Mouse (Mus musculus): Measurements from ENCODE around the gene Scgb3a1.

Gene Scgb3a1

DNA sequence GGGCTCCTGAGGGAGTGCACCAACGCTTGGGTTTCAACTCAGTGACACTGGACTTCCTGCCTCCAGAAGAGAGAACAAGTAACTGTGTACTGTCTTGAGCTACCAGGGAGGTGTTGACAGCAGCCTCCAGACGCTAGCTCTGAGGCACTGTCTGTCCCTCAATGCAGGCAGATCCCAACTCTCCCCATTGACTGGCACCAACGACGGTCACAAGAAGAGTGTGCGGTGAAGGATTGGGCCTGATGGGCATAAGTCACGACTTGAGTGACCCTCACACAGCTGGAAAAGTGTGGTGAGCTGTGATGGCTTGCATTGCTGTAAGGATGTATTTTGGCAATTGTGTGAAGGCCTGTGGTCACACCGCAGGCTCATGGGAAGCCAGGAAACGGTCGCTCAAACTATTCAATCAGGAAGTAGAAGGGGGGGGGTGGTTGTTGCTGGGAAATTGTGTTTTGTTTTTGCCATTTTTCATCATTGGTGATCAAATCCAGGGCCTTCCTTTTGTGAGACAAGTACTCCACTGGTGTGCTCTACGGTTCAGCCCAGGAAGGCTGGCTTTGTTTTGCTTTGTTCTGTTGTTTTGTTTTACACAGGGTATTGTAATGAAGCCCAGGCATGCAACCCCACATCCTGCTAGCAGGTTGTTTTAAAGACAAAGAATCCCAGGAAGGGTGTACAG is 4.5 kb upstream of the Scgb3a1 start:
- no peak for DNase-seq (ENCODE audit: low spot score in 2 of 2)

DNA sequence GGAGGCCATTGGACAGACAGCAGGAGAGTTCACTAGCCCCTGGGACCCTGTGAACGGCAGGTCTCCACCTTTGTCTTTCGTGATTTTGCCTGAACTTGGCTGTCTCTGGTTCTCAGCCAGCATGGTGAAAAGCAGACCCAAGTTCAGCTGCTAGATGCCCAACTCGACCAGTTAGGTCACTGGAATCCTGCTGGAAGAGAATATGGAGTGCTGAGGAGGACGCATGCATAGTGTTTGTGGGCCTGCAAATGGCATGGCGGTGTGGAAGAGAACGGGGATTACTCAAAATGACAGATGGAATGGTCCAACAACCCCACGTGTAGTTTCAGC is 4.0 kb upstream of the Scgb3a1 start:
- no peak for DNase-seq (ENCODE audit: low spot score in 2 of 2)

DNA sequence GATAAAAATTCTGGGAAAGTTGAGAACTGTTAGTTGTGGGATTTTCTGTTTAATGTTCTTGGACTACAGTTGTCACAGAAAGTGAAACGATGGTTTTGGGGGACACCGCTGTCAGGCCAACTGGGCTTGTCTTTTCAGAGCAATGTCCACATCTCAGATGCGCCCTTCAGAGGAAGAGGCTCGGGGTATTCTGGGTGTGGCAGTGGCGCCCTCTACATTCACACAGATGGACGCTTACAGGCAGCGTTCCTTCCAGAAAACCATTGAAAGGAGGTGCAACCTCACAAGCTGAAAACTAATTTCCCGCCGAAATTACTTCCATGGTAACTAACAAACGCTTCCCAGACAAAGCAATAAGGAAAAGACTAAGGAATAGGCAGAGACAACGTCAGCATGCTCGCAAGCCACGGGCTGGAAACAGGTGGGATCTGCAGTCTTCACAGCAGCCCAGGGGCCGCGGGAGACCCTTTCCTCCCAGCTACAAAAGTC is 1.1 kb upstream of the Scgb3a1 start:
- DNase-seq (ENCODE audit: low spot score in 2 of 2), result no peak

DNA sequence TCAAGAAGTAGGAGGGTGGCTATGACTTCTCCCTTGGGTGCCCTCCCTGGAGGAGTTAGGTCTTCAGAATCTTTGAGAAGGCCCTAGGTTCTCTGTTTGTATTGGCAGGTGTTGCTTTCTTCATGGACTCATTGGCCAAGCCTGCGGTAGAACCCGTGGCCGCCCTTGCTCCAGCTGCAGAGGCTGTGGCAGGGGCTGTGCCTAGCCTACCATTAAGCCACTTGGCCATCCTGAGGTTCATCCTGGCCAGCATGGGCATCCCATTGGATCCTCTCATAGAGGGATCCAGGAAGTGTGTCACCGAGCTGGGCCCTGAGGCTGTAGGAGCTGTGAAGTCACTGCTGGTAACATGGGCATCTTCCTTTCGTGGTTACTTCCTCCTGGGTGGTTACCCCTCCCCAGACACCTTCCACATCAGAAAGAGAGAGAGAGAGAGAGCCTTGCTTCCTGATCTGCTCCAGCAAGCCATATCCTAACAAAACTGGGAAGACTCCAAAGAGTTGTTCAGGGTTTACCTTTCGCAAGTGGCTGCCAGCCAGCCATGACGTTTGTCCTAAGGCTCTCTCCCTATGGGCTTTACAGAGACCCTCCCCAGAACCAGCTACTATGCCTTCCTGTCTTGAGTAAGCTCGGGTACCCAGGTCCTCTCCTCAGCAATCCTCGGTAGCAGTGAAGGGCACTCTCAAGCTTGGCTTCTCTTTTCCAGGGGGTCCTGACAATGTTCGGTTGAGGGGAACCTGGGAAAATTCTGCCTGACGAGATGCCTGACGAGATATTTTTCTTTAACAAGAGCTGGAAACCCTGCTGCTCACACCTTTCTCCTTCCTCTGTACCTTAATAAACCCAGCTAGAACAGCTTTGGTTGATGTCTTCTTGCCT is 1.1 kb downstream of the Scgb3a1 start:
- no peak for DNase-seq (ENCODE audit: low spot score in 2 of 2)

DNA sequence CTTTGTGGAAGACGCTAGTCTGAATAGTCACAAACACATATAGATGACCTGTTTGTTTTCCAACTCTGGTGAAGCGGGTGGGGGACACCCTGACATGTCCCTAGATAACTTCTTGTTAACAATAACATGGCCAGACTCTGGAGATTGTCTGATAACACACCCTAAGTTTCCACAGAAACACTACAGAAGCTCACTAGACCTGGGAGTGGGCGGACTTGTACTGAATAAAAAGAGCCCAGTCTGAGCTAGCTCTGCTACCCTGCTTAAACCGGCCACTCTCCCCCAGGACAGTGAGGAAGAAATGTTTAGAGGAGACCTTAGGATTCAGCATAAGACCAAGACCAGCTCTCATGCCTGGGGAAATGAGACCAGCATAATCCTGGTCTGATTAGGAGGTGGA is 2.1 kb downstream of the Scgb3a1 start:
- DNase-seq (ENCODE audit: low spot score in 2 of 2), result no peak

DNA sequence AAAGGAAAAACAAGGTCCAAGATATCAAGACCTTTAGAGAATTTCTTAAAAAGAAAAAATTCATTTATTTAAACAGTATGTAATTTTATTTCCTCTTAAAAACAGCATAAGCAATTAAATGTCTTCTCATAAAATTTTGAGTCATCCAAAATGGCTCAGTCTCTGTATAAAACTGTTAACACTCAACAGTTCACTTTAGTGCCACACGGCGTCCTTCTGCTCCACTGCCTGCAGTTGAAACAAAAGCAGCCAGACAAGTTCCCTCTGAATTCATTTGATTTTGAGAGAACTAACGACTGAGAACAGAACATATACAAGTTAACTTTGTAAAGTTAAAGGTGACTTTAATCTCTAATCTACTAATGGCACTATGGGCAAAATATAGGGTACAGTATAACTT is 10.0 kb downstream of the Scgb3a1 start:
- no peak for DNase-seq (ENCODE audit: low spot score in 2 of 2)

DNA sequence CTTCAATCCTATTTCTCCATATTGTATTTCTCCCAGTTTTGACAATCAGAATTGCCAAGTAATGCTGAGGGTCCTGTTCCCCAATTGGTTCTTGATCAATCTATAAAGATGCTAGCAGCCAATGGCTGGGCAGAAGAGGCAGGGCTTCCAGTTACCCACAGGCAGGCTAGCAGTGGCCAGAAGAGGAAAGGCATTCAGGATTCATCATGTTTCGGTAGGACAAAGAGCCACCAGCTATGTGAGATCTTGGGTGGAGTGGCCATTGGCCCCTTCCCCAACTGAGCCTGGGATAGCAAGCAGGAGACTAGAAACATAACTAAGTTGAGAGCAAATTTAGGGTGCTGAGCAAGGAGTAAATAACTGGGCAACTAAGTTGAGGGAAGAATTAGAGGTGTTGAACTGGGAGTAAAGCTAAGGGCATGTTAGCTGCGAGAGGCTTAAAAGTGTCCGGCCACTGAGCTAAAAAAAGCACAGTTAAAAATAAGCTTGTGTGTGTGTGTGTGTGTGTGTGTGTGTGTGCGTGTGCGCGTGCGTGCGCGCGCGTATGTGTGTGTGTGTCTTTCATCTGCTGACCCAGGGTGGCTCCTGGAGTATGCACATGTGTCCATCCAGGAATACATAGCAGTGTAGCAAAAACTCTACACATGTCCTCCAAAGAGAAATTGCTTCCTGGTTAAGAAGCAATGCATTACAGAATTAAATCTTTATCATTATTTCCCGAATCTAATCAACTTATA is 21.0 kb downstream of the Scgb3a1 start:
- DNase-seq (ENCODE audit: low spot score in 2 of 2), result no peak

DNA sequence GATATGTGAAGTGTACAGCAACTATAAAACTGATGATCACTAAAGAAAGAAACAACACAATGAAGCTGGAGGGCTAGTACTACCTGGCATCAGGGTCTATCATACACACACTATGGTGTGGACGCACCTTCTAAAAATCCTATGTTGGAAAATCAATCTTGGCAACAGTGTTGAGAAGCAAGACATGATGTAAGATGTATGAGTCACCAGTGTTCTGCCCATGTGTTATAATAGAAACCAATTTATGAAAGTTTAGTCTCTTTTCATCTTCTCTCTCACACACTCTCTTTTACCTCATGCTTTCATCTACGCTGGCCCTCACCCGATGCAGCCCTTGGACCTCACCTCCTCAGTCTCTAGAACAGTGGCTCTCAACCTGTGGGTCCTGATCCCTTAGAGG is 31.6 kb downstream of the Scgb3a1 start:
- no peak for DNase-seq (ENCODE audit: low spot score in 2 of 2)

DNA sequence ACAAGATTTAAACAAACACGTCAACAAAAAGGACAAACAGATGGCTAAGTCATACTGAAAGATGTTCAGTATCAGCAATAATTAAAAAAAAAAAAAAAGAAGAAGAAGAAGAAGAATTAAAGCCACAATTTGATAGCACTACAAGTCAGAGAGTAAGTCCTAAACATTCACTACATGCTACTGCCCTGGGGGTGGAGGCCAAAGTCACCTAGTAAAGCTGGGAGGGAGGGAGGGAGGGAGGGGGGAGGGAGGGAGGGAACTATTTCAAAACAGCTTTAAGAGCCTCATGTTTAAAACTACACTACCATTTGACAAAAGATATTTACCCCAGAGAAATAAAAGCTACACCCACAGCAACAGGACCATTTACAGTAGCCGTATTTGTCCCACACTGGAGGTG is 32.3 kb downstream of the Scgb3a1 start:
- DNase-seq (ENCODE audit: low spot score in 2 of 2), result no peak

DNA sequence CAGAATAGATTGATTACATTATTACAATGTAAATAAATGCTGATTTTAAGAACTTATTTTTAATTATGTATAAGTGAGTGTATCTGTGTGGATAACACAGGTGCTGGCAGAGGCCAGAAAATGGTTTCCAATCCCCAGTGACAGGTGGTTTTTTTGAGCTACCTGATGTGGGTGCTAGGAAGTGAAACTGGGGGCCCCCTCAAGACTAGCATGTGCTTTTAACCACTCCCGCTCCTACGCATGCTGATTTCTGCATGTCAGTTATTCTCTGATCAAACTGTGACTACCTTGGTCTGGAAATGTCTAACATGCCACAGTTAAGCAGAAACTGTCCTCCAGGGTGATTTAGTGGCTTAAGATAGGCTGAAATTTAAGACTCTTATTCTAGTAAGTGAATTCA is 33.1 kb downstream of the Scgb3a1 start:
- DNase-seq (ENCODE audit: low spot score in 2 of 2), result no peak

DNA sequence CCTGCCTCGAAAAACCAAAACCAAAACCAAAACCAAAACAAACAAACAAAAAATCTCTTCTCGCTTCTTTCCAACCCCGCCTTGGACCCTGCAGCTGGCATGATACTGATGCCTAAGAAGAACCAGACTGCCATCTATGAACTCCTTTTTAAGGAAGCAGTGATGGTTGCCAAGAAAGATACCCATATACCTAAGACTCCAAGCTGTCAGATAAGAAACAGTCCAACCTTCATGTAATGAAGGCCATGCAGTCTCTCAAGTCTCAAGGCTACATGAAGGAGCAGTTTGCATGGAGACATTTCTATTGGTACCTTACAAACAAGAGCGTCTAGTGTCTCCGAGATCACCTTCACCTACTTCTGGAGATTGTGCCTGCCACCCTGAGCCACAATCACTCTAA is 34.4 kb downstream of the Scgb3a1 start:
- DNase-seq (ENCODE audit: low spot score in 2 of 2), result no peak

DNA sequence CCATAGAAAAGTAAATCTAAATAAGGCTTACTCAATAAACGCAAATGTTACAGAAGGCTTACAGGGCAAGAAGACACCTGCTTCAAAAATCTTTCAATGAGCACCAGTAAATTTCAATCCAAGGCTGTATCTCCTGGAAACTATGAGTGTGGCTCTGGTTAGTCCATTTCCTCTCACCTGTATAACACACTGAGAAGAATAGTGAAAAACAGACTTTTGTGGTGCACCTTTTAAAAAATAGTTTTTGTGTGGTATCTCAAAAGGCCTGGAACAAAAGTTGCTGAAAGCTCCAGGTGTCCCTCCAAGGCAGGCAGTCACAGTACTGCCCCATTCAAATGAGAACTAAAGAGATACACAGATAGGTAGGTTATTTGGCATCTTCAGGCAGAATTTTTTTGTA is 35.7 kb downstream of the Scgb3a1 start:
- DNase-seq (ENCODE audit: low spot score in 2 of 2), result no peak

DNA sequence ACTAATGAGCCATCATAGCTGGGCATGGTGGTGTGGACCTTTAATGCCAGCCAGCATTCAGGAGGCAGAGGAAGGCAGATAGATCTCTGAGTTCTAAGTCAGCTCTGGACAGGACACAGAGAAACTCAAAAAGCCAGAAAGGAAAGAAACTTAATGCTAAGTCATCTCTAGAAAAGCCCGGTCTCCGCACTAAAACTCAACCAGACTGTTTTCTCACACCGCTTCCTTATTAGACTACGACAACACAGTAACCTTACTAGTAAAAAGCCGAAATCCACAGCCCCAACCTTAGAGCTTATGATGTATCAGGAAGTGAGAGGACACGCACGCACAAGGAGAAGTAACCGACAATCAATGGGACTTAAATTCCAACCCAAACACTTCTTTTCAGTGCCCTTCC is 38.6 kb downstream of the Scgb3a1 start:
- DNase-seq (ENCODE audit: low spot score in 2 of 2), result no peak

DNA sequence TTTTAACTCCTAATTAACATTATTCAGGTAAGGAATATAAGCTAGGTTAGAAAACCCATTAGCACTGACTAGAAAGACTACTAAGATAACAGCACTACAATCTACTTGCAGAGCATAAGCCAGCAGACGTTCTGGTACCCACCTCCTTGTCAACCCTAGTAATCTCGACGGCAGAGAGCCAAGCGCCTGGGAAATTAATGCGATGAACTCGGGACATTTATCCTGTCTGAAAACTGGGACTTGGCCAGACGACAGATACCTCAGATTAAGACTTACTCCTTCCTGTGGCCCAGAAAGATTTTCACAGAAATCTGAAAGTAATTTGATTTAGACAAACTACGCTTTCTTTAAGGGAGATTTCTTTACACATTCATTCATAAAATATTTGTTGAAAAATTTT is 41.4 kb downstream of the Scgb3a1 start:
- no peak for DNase-seq (ENCODE audit: low spot score in 2 of 2)

DNA sequence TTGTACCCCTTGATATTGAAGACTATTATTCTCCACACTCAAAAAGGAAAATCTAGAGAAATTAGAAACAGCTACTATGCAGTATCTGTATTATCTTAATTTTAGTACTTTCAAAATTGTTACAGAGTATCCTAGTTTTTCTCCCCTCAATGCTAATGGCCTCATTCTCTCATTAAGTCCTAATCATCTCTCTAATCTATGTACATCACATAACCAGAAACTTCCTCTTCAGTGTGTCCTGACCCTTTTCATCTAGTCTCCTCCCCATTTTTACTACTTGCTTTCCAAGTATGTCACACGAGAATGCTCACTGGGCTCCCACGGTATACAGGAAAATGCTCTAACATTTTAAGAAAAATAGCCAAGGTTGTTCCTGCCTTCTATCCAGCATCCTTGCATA is 44.4 kb downstream of the Scgb3a1 start:
- DNase-seq (ENCODE audit: low spot score in 2 of 2), result no peak

DNA sequence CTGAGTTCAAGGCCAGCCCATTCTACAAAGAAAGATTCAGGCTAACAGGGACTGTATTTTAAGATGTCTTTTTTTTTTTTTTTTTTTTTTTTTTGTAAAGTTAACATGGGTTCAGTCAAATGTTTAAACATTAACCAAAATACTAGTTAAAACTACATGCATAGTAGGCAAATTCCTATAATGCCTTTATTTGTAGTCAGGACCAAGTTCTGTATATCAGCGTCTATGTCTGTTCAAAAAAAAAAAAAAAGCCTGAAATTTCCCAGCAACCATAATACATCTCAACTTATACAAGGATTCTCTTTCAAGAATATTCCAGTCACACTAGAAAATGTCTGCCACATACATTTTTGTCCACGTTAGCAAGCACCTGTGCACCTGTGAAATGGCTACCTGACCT is 47.3 kb downstream of the Scgb3a1 start:
- no peak for DNase-seq (ENCODE audit: low spot score in 2 of 2)

DNA sequence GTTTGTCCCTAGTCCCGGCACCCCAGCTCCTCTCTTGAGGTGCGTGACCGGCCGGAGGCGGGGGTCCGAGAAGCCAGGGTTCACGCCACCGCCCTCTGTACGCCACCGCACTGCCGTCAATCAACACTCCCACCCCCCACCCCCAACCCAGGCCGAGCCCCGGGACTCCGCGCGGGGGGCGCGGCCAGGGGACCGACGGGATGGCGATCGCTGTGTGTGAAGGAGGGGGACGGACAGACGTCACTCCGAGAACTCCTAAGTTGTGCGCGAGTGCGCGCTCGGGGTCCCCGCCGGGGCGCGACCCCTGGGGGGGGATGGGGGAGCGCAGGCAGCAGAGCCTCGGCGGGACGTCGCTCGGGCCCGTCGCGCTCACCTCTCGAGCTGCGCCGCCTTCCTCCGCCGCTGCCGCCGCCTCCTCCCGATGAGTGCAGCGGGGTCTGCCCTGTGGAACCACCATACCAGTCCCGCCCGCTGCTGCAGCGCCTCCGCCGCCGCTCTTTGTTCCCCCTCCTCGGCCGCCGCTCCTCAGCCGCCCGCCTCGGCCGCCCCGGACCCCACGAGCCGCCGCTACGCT is 48.7 kb downstream of the Scgb3a1 start:
- peak in 1 of 2 experiments; percentile 31 for DNase-seq (ENCODE audit: low spot score in 2 of 2)

DNA sequence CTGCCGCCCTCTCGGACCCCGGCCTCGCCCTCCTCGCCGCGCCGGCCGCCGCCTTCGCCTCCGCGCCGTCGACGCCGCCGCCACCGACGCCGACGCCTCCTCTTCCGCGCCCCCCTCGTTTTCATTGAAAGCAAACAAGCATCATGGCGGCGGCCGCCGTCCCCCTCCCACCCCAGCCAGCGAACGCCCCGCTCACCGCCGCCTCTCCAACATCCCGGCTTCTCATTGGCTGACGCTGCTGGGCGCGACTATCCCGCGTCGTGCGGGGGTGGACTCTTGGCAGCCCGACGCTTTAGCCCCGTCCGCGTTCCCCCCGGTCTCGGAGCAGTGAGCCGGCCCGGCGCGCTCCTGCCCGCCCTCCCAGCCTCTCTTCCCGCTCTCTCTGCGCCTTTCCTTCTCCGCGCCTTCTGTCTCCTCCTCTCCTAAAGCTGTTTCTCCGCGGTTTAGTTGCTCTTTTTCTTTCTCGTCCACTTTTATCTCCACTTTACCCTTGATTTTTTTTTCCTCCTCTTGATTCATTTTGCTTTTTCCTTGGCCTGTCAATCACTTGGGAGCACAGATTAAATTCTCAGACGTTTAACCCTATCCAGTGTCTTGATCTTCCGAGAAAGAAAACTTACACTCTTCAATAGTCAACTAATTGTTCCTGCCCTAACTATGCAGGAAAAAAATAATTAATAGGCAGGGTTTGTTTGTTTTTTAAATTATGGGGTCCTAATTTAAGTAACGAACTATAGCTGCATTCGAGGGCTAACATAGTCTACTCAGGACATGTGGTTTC is 49.3 kb downstream of the Scgb3a1 start, which contains the start of gene Cnot6:
Gene Cnot6, minus strand, starts transcription at position 169 of the 781 bp plus-strand sequence.
- DNase-seq (ENCODE audit: low spot score in 2 of 2), result peak; percentile 94 to 98

DNA sequence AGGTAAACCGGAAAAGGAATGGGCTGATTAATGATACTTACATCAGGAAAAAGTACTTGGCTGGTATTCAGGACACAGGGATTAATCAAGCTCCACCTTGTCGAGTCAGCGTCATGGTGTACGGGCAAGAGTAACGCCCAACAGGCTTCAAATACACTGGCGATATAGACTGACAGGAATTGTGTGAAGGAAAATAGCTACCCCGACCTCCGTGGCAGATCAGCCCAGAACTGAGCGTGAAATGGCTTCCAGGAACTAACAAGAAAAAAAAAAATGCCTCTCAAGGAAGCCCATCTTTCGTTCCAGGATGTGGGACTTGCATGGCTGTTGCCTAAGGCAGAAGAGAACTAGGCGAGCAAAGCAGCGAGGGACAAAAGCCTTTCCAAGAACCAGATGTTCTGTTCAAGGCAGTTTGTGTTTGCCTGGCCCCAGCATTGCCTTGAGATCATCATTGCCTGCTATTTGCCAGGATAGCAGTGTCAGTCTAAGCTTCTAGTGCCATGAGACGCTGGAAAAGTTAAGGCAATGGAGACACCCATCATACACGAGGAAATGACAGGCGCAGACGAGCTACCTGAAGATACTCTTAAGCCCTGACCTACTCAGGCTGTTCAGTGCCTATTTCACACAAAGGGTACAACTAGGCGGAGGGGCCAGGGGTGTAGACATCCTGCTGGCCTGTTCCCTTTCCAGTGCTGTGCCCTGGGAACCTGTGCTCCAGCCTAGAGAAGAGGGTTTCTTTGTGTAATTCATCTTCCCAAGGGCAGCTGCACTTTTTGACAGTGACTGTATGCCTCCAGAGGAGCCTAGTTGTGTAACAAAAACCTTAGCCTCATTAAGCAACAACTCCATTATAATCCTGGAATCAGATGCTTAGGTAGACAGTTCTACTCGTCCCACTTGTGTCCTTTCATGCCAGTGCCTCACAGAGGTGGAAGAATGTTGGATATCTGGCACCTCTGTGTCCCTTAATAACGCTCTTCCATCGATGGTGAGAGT is 50.2 kb downstream of the Scgb3a1 start:
- DNase-seq (ENCODE audit: low spot score in 2 of 2), result peak in 1 of 2 experiments; percentile 16
